Comparison of ENCODE assay signal across 10 mouse cellular contexts in the genomic region with DNA sequence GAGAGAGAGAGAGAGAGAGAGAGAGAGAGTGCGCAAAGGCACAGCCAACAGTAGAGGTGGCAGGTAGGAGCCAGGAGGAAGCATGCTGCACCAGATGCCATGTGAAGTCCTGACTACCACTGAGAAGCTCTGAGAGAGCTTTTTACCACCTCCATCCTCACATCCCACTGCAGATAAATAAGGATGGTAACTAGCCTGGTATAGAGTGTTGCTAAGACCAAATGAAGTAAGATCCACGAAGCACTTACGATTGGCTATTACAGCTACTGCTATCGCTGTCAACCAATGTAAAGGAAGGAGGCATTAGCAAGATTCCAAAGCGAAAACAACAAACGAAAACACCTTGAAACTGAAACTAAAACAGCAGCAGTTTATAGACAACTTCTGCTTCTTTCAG. TPM values are rescaled to one million over a fixed set of nuclear protein-coding genes. Genes with fewer than 3 reads are reported as not detected.
DNase-seq lines count a peak whose midpoint lies in the region; ATAC-seq and TF ChIP-seq lines count a peak whose summit lies in the region.
"Had no signal": no experiment of that assay in that cellular context is flagged by ENCODE, and none has a peak within 500 bp of the region (broad histone marks: within the 10 kb centered on the region; RNA-seq: fewer than 3 reads in every experiment).

No protein-coding gene starts in this region.

- no peak for TF ChIP-seq EP300 in CH12.LX (IDR thresholded peaks at IDR 0.05; ENCODE audit: low read length)

- peaks cover 14% of the 10 kb centered on the region for H3K4me1 ChIP-seq in liver, adult 2 months (ENCODE audit: control insufficient read depth, insufficient read depth, low read length)
- peaks cover 0 to 24% of the 10 kb centered on the region in 2 experiments; a peak in 2 of 4 replicates for H3K4me1 ChIP-seq in CH12.LX (ENCODE audit: control insufficient read depth in 1 of 2, insufficient read depth in 2 of 2)

- peak overlapping the region; percentile 10; the same call in 1 of the 2 replicates for H3K27ac ChIP-seq in liver, adult 2 months (replicated peaks; ENCODE audit: insufficient read depth, low read depth, low read length)
- H3K27ac ChIP-seq in CH12.LX (ENCODE audit: insufficient read depth, low read depth), result no peak overlapping the region
- H3K27ac ChIP-seq: embryonic facial prominence, embryonic 13.5 days had no signal

- 56% methylated on average over 6 of the region's 6 CpGs for WGBS in liver, adult 2 months

- peaks cover 4% of the 10 kb centered on the region for H3K9me3 ChIP-seq in CH12.LX (replicated peaks; ENCODE audit: low read length)
- H3K9me3 ChIP-seq: embryonic facial prominence, embryonic 13.5 days had no signal

- no peak for DNase-seq in liver, adult 2 months (ENCODE audit: extremely low read depth, low read depth, low spot score)
- no peak for DNase-seq in liver
- DNase-seq in CH12.LX (ENCODE audit: extremely low read depth), result peak; percentile 43
- DNase-seq in kidney, adult 11 months, result no peak
- DNase-seq in adrenal gland, adult (ENCODE audit: inconsistent age in 2 of 2, low spot score in 1 of 2), result no peak
- no peak for DNase-seq in lung, postnatal 14 days
- DNase-seq: right cerebral cortex, postnatal 25 days had no signal

- no peak overlapping the region for H3ac ChIP-seq in myocyte (ENCODE audit: control insufficient read depth, insufficient read length)

- H3K79me2 ChIP-seq in liver, adult 2 months (ENCODE audit: control insufficient read depth, insufficient read depth, low read length), result peaks cover 37% of the 10 kb centered on the region; the same call in 1 of the 2 replicates
- H3K79me2 ChIP-seq in CH12.LX (replicated peaks; ENCODE audit: control insufficient read depth, extremely low read depth, insufficient read depth, poor library complexity, severe bottlenecking) (no peaks in the 10 kb centered on the region), myocyte (ENCODE audit: control insufficient read depth, insufficient read depth) (peaks cover 61% of the 10 kb centered on the region)

- no peaks in the 10 kb centered on the region for H3K36me3 ChIP-seq in liver, adult 2 months (ENCODE audit: control insufficient read depth, insufficient read depth, low read length)
- no peaks in the 10 kb centered on the region for H3K36me3 ChIP-seq in CH12.LX (replicated peaks in 1 of 2; ENCODE audit: control insufficient read depth in 1 of 2, insufficient read depth in 1 of 2, low read length in 1 of 2)
- no peaks in the 10 kb centered on the region for H3K36me3 ChIP-seq in myocyte (ENCODE audit: control insufficient read depth, insufficient read depth)
- H3K36me3 ChIP-seq: embryonic facial prominence, embryonic 13.5 days had no signal

- no peak overlapping the region for H3K4me2 ChIP-seq in CH12.LX (ENCODE audit: insufficient read depth, low read depth, poor library complexity, severe bottlenecking)
- H3K4me2 ChIP-seq in myocyte (ENCODE audit: low read depth), result peak overlapping the region; percentile 78
- H3K4me2 ChIP-seq: embryonic facial prominence, embryonic 13.5 days had no signal

- in situ Hi-C loops in CH12.LX (cut with MboI; ENCODE audit: low pct_ligation_motif_present, low pct_unique_long_range_greater_than_20kb, low sequenced_read_pairs), result no loop called here

- no peak for TF ChIP-seq POLR2A in liver, adult 2 months (IDR thresholded peaks at IDR 0.05; ENCODE audit: extremely low read depth, insufficient read depth, low read length)
- TF ChIP-seq POLR2A in CH12.LX (IDR thresholded peaks at IDR 0.05; ENCODE audit: low read depth, low read length), result no peak
- no peak for TF ChIP-seq POLR2A in myocyte (IDR thresholded peaks at IDR 0.05; ENCODE audit: insufficient read length, low read depth)

- H3K27me3 ChIP-seq in liver, adult 2 months (ENCODE audit: control insufficient read depth, insufficient read depth, low read length), result no peaks in the 10 kb centered on the region
- H3K27me3 ChIP-seq in CH12.LX (replicated peaks), result no peaks in the 10 kb centered on the region
- H3K27me3 ChIP-seq in myocyte (ENCODE audit: control insufficient read depth, insufficient read depth, insufficient read length), result no peaks in the 10 kb centered on the region
- H3K27me3 ChIP-seq: embryonic facial prominence, embryonic 13.5 days had no signal

- H3K4me3 ChIP-seq in liver, adult 2 months (ENCODE audit: insufficient read depth, low read depth, low read length), result no peak overlapping the region
- H3K4me3 ChIP-seq in CH12.LX (replicated peaks in 1 of 3; ENCODE audit: low read depth in 2 of 3, low read length in 2 of 3, poor library complexity in 1 of 3) (peak overlapping the region in 2 of 3 experiments; percentile 23 to 30), myocyte (no peak overlapping the region)
- H3K4me3 ChIP-seq: embryonic facial prominence, embryonic 13.5 days had no signal

- TF ChIP-seq RAD21 in CH12.LX (IDR thresholded peaks at IDR 0.05; ENCODE audit: low read depth, low read length), result no peak

- H3K9ac ChIP-seq in liver, adult 2 months (ENCODE audit: low read depth, low read length), result no peak overlapping the region; the same call in 1 of the 2 replicates
- H3K9ac ChIP-seq in CH12.LX (ENCODE audit: insufficient read depth, low read depth), result no peak overlapping the region
- H3K9ac ChIP-seq: embryonic facial prominence, embryonic 13.5 days had no signal

- peak; percentile 52 for ATAC-seq in common myeloid progenitor, adult 5-6 weeks (replicated peaks; ENCODE audit: low read depth, poor library complexity, severe bottlenecking)

- TF ChIP-seq CTCF in liver, adult 2 months (IDR thresholded peaks at IDR 0.05; ENCODE audit: low read depth, low read length), result no peak
- TF ChIP-seq CTCF in CH12.LX (conservative IDR thresholded peaks at IDR 0.05 in 1 of 2, IDR thresholded peaks at IDR 0.05 in 1 of 2; ENCODE audit: low read depth in 2 of 2, low read length in 2 of 2), result no peak

- dilution Hi-C loops in CH12.LX (cut with MboI; ENCODE audit: extremely low pct_ligation_motif_present, extremely low pct_unique_long_range_greater_than_20kb, low sequenced_read_pairs), result no loop called here

TF ChIP-seq in CH12.LX, 34 proteins besides CTCF, POLR2A, EP300 and RAD21:
- TF ChIP-seq KAT2A (IDR thresholded peaks at IDR 0.05; ENCODE audit: insufficient replicate concordance, low read length), result no peak

TF ChIP-seq in myocyte, 11 proteins besides CTCF, POLR2A, EP300 and RAD21:
- no peak for TF ChIP-seq TCF12 (IDR thresholded peaks at IDR 0.05; ENCODE audit: insufficient read depth, poor library complexity, severe bottlenecking)

RNA-seq across cellular contexts. Expression of a gene that starts 47.3 kb away (rescaled TPM):
- total RNA-seq in liver, adult 2 months (2014; rRNA removed), result 15.3 and 21.1 TPM in 2 replicates
- polyA plus RNA-seq in liver, adult 2 months (2012; rRNA removed), result 3.1 and 4.2 TPM in 2 replicates
- total RNA-seq in CH12.LX (2012; rRNA removed), result 0.72 and 0.92 TPM in 2 replicates
- 2.4 and 2.6 TPM in 2 replicates for total RNA-seq in CH12.LX (2014; rRNA removed)
- 2.1 and 3.1 TPM in 2 replicates for polyA plus RNA-seq in CH12.LX (2012; ENCODE audit: insufficient read length, low read depth)
- total RNA-seq in common myeloid progenitor, adult 5-6 weeks (2017), result 13.3 and 19.0 TPM in 2 replicates
- polyA plus RNA-seq in myocyte (2012; fragmentation: generic; extraction: Trizol), result 5.8 TPM

Comparison
In these comparisons a context has a peak if more than half of its experiments do, and no peak if none do; other contexts are left out.
1. H3K4me3 ChIP-seq: peak in CH12.LX (2 of 3); none in liver, adult 2 months (single experiment) and myocyte (single experiment).